Mouse (Mus musculus): ENCODE data around the gene Gm26965.
A peak's percentile ranks its signal among the peaks of the same experiment; 100 is the strongest.
"Not testable (repeated sequence)": the region's sequence is repeated elsewhere in the genome, so short reads cannot be mapped to it uniquely, and the experiment has no call there.

Gm26965 gene

DNA sequence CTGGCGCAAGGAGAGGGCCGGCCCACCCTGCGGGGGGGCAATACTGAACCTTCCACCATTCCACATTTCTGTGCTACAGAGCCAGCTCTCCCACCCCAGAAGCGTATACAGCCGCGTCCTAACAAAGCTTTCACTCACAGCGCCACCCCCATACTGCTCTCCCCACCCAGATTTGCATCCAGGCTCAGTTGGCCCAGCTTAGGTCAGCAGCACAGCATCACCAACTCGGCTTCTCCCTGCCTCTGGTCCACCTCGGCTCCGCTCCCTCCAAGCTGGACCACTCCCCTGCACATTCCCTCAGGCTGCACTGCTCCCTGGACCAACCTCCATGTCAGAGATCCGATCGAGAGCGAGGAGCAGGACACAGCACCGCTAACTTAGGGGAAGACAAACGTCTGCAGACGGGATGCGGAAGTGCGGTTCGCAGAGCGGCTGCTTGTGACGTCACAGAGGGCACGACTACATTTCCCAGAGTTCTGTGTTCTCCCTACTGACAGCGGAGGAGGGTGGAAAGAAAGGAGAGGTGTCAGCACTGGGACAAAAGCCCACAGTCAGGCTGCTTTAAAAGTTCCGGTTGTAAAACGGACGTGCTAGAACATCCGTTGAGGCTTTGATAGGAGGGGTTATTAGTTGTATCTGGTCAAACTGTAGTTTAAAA is at the start of gene Gm26965, which contains the start of gene Zfp87:
Gm26965 (minus strand) TSS at position 399 of the 658 bp plus-strand sequence.
Zfp87 (minus strand) TSS at position 425 of the 658 bp plus-strand sequence.
- peak; percentile 92 to 94 for DNase-seq

DNA sequence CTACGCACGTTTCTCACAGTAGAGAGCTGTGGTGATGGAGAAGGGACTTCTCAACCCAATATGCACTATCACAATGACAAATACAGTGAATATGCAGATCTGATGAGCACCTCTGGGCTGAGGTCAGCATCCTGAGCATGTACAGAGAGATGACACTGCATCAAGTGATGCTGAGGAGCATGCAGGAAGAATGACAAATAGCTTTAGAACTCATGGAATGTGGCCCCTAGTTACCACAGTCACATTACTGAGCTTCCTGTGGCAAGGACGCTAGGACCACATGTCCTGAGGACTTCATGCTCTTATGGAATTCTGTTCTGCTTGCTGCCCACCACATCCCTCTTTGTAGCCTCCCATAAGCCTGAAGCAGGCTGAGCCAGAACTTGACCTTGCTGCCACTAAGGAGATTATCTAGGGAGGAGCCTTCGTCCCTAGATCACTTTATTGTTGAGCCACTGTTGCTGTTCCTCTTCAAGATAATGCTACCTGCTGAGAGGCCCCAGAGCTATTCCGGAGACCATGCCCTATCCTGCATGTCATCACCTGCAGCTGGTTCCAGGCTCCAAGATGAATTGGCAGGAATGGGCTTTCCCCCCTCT is 46.7 kb upstream of the Gm26965 start:
- no peak for DNase-seq

- no peak for DNase-seq
Measured at GRCm38 (mm10) chr13:67553730-67554129, 27.8 kb upstream of the Gm26965 start, which contains the start of gene Zfp748. Gene Zfp748, minus strand, starts transcription at chr13:67553830.

DNA sequence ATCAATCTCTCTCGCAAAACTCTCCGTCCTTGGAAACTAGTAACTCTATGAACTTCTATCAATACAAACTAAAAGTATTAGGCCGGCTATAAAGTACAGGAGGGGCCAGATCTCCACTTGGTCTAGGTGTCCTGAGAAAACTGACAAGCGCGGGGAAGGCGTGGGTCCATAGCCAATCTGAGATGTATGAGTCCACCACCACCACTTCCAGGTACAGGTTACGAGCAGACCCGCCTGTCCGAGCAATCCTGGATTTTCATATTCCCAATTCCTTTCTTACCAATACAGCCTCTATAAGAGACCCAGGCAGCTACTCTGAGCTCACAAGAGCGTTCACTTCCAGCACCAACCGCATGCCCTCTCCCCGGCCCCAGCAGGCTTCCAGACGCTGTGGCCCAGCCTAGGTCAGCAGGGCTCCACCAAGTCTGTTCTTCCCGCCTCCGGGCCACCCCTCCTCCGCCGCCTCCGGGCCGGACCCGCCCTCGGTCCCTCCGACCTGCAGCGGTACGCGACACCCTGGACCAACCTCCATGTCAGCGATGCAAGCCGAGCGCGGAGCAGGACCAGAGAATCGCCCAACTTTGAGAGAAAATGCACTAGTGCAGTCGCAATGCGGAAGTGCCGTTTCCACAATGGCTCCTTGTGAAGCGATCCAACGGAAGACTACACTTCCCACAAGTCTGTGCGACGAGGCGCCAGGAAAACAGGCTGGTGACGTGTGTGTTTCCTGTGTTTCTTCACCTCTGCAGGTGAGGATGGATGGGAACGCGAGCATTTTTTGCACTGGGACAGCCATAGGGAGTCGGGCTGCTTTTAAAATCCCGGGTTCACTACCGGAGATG is 26.8 kb upstream of the Gm26965 start:
- DNase-seq: peak; percentile 89 to 91

GRCm38 (mm10) chr13:67545941-67546340 is 20.0 kb upstream of the Gm26965 start:
- DNase-seq: no peak

GRCm38 (mm10) chr13:67527049-67527730 is 1.2 kb upstream of the Gm26965 start:
- no peak for DNase-seq

GRCm38 (mm10) chr13:67500908-67501307 is 25.0 kb downstream of the Gm26965 start:
- no peak for DNase-seq

- peak; percentile 80 to 86 for DNase-seq
Measured at GRCm38 (mm10) chr13:67500084-67500719, 25.7 kb downstream of the Gm26965 start, which contains the start of gene Zfp58. Gene Zfp58, minus strand, starts transcription at chr13:67500555.

GRCm38 (mm10) chr13:67495631-67496030 is 30.3 kb downstream of the Gm26965 start:
- DNase-seq: no peak

DNA sequence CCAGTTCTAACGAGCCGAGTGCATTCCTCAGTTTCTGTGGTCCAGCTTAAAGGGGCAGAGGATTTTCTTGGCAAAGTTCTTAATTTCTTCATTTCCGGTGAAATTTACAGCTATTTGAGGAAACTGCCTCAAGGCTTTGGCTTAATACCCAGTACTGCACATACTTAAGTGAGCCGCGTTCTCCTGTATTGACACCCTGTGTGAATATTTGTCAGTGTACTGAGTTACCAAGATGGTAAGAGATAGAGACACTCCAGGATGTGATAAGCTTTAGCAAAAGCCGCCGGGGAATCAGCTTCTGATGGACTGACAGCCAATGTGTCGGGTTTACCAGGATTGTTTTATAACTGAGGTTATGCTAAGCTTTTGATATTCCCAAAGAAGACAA is 41.5 kb downstream of the Gm26965 start:
- DNase-seq: peak in 1 of 2 experiments; percentile 21

DNA sequence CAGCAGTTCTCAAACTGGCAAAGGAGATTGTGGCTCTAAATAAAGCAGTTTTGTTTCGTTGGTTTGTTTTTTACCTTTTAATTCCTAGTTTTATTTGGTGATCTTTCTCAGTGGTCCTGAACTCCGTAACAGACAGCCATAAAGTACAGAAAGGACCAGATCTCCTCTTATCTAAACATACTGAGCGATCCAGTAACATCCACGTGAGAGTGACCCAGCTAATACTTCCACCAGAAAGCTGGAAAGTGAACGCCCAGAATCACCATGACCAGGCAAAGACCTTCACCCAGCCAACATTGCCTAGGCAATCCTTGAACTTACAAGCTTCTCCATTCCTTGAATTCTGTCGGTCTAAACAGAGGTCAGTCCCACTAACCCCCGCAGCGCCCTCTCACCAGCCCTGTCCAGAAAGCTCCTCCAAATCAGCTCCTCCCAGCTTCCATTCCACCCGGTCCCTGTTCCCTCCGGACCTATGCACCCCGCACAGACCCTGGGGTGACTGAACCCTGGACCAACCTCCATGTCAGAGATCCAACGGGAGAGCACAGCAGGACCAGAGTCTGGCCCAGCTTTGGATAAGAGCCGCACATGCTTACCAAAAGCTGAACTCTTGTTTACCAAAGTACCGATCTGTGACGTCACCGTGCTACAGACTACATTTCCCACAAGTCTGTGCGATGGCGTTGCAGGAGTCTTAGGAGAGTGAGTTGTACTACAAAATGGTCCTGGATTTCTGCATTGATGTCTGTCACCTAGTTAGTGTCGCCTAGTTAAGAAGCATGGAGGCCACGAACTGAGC is 42.1 kb downstream of the Gm26965 start, which contains the start of gene Zfp874b:
Zfp874b (minus strand) TSS at position 634 of the 799 bp plus-strand sequence.
- DNase-seq: peak; percentile 88 to 90

DNA sequence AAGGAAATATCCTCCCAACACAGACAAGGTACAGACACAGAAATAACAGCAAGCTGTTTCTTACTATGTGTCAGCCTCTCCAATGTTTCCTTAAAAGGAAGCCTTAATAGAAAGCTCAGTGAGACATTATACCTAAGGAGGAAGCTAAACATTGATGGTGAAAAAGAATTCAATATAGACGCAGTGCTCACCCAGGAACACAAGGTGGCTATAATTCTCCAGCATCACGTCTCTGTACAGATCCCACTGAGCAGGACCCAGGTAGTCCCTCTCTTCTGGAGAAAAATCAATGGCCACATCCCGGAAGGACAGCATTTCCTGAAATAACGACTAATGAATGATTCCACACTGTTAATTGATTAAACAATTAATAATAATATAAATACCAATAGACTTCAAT is 44.4 kb downstream of the Gm26965 start:
- DNase-seq: no peak

- DNase-seq: no peak
Measured at GRCm38 (mm10) chr13:67469274-67469673, 56.7 kb downstream of the Gm26965 start.

DNA sequence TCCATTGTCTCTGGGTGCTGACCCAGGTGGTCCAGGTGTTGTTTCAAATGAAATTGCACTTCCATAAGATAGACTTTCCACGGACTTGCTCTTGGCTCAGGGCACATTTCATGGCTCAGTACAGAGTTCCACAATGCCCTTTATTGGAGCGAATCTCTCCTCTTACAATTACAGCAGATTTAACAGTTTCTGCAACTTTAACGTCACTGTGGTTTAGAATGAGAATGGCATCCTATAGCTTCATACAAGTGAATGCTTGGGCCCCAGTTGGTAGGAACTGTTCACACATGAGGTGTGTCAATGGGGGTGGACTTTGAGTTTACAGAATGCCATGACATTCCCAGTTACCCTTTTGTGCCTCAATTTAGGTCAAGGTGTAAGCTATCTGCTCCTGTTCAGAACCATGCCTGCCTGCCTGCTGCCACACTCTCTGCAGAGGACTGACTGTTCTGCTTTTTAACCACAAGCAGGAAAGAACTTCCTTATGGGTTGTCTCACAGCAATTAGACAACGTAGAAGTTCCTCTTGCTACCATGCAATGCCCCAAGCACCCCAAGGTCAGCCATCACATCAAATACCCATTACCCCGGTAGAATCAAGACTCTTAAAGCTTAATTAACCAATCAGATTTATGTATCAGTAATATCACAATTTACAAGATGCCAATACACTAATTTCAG is 62.3 kb downstream of the Gm26965 start:
- DNase-seq: not testable (repeated sequence)

GRCm38 (mm10) chr13:67452021-67452309 is 74.0 kb downstream of the Gm26965 start:
- DNase-seq: peak in 1 of 2 experiments; percentile 14

DNA sequence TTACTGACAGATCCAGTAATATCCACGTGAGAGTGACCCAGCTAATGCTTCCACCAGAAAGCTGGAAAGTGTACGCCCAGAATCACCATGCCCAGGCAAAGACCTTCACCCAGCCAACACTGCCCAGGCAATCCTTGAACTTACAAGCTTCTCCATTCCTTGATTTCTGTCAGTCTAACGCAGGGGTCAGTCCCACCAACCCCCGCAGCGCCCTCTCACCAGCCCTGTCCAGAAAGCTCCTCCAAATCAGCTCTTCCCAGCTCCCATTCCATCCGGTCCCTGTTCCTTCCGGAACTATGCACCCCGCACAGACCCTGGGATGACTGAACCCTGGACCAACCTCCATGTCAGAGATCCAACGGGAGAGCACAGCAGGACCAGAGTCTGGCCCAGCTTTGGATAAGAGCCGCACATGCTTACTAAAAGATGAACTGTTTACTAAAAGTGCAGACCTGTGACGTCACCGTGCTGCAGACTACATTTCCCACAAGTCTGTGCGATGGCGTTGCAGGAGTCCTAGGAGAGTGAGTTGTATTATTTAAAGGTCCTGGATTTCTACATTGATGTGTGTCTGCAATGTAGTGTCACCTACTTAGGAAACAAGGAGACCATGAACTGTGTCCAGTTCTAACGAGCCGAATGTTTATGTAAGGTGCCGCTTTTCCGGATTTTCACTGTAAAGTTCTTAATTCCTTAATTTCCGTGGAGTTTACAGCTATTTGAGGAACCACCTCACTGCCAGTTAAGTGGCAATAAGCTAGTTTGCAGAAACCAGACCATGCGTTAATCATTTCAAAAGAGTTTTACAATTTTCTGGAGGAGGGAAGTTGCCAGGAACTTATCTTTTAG is 74.6 kb downstream of the Gm26965 start, which contains the start of gene Zfp874a:
Zfp874a (minus strand) TSS at position 453 of the 849 bp plus-strand sequence.
- DNase-seq: peak; percentile 90 to 93
